Mouse (Mus musculus) fibroblast of lung, adult 2 months (primary cell): ENCODE results near the gene Dmkn.
"Not testable (repeated sequence)": the region's sequence is repeated elsewhere in the genome, so short reads cannot be mapped to it uniquely, and the experiment has no call there.

Experiments used
- DNase-seq: peaks from one replicate; pipeline ENCODE4 v3.0.0-alpha.2; 2011; ENCODE audit warnings: low read depth

Gene Dmkn

GRCm38 (mm10) chr7:30812291-30812807, 48.8 kb downstream of the Dmkn start:
- no peak for DNase-seq

- DNase-seq = no peak
These were observed 56.6 kb downstream of the Dmkn start for GRCm38 (mm10) chr7:30820131-30820530.

GRCm38 (mm10) chr7:30820854-30821445, 57.4 kb downstream of the Dmkn start:
- no peak for DNase-seq

DNA sequence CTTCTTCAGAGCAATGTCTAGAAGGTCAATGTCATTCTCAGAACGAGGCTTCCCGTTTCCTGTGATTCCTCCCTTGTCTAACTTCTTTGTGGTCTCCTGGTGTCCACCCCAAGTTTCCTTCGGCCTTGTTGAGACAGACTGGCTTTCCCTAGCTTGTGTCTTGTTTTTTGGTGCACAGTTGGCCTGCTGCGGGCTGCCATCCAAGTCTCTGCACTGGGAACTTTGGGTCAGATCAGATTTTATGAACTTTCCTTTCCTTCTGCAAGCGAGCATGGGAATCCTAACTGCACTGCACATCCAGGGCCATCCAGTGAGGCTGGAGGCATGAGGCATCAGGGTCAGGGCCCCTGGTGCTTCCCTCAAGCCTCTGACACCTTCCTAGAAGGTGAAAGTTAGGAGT, 58.0 kb downstream of the Dmkn start:
- DNase-seq = no peak

GRCm38 (mm10) chr7:30823675-30824074, 60.1 kb downstream of the Dmkn start, which contains the start of gene Ffar2:
TSS of gene Ffar2 (minus strand) at chr7:30823775.
- DNase-seq = no peak

GRCm38 (mm10) chr7:30824306-30824705, 60.8 kb downstream of the Dmkn start:
- no peak for DNase-seq

DNA sequence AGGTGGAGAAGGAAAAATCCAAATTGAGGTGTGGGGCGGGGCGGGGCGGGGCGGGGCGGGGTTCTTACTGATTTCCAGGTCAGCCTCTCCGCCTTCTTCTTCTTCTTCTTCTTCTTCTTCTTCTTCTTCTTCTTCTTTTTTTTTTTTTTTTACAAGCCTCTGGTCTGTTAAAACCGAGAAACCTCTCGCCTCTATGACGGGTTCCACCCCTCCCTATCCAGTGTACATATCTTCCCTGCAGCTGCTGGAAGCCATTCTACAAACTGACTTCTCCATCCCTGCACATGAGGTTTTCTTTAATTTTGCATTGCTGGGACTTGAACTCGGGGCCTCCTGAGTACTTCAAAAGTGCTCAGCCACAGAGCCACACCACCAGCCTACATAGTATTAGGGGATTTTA, 63.1 kb downstream of the Dmkn start:
- DNase-seq = no peak

DNA sequence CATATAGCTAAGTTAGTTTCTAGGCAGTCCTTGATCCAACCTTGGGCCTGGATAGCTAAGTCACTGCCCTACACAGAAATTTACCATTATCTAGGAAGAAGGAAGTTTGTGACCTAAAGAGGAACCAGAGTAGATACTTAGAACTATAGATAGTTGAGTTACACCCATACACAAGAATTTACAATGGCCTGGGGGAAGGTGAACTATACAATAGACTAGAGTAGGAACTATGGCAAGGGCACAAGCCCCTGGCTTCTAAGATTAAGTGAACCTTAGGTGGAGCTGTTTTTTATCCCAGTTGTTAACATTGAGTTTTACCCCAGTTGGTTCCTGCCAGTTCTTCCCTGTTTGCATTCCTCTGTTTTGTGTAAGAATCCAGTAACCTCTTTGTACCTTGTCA, 65.3 kb downstream of the Dmkn start:
- not testable (repeated sequence) for DNase-seq

DNA sequence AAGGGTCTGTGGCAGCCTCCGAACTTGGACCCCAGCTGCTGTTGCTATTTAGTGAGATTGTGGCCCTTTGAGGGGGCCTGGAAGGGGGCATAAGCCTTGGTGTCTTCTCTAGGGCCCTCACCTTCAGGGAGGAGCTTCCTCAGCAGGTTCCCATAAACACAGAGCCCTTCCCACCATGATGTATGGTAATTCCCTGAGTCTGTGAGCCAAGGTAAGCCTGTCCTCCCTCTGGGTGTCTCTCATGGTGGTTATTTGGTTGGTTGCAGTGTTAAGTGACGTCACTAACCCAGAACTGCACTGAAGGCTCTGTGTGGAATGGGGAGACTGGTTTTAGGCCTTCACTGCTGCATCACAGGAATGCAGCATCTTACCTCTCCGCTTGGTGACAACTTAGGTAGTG, 65.9 kb downstream of the Dmkn start:
- no peak for DNase-seq
